Mouse (Mus musculus) Patski (cell line): Measurements from ENCODE around the gene Olfr907. TPM values are rescaled to one million over a fixed set of nuclear protein-coding genes. Genes with fewer than 3 reads are reported as not detected.

Experiments
- ATAC-seq: fragments of 100-300 bp; one replicate; pipeline ENCODE4 v1.8.0; 2021
- CTCF ChIA-PET: fragments of 350-600 bp; sonication (Branson Sonifier 250); formaldehyde crosslinking; loops from one replicate; lab custom pipeline; 2022; ENCODE audit warnings: inconsistent platforms; lab: Charles Lee
- POLR2A ChIA-PET: fragments of 350-600 bp; sonication (Branson Sonifier 250); formaldehyde crosslinking; loops from one replicate; lab custom pipeline; 2022; ENCODE audit warnings: antibody characterized with exemption, inconsistent platforms; lab: Charles Lee
- DNase-seq: peaks from one replicate; pipeline ENCODE4 v3.0.0-alpha.2; 2011; ENCODE audit warnings: low read depth, low spot score
- H3K27me3 ChIP-seq: fragments of 371-371 bp; one replicate; pipeline ENCODE4 v1.5.1; 2021
- CTCF ChIP-seq: fragments of 100-300 bp; IDR thresholded peaks from one replicate; pipeline ENCODE4 v1.5.1; 2021
- in situ Hi-C: fragments of 300-500 bp; cut with MboI; formaldehyde crosslinking; loops from 3 replicates; pipeline ENCODE4 v1.11.1; 2018; ENCODE audit warnings: low pct_unique_long_range_greater_than_20kb, mixed read lengths
- polyA plus RNA-seq: library from polyadenylated mRNA; unstranded; gene quantifications from one replicate; pipeline ENCODE4 v1.2.3, GENCODE M21; 2021

The Olfr907 gene
- polyA plus RNA-seq: not detected

DNA sequence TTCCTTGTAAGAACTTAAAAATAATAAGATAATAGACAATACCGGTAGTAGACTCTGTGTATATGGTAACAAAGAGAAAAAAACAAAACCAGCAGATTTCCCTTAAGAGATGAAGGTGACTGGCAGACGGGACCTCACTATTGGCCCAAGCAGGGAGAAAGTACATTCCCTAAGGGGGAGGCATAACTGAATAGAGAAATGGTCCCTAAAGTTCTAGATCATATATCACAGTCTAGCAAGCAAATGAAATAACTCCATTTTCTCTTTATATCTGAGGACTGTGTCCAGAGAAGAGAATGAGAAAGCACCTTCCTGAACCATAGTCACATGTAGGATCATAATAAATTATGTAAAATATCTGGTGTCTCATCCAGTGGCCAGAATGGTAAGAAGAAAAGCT, at the start of gene Olfr907:
Gene Olfr907 (plus strand): TSS at position 301 of the 400 bp plus-strand sequence.
- DNase-seq (no peak), ATAC-seq (no peak)
- ChIA-PET CTCF (no interaction called here), POLR2A (no interaction called here)
- no peaks in the 10 kb centered on the region for H3K27me3 ChIP-seq
- in situ Hi-C loops: no loop called here
- no peak for TF ChIP-seq CTCF

DNA sequence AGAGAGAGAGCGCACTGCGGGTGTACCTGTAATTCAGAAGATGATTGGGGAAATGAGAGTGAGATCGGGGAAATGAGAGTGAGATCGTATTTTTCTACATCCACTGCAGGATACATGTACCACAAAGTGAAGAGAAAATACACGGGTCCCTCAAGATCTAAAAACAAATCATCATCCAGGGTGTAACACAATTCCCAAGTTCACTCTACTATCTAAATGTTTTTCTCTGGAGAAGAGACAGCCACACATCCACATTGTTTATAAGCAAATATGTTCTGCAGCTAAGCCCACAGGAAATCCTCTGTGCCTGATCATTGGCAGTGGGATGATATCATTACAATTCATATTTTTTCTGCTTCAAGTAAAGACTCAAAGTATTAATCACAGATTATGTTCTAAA, 48.2 kb upstream of the Olfr907 start, which contains the start of gene Olfr902:
Gene Olfr902 (plus strand): TSS at position 301 of the 400 bp plus-strand sequence.
- no peak for DNase-seq
- ATAC-seq: no peak
- no peaks in the 10 kb centered on the region for H3K27me3 ChIP-seq
- TF ChIP-seq CTCF: no peak
- CTCF ChIA-PET: no interaction called here
- in situ Hi-C loops: no loop called here
- POLR2A ChIA-PET: no interaction called here

DNA sequence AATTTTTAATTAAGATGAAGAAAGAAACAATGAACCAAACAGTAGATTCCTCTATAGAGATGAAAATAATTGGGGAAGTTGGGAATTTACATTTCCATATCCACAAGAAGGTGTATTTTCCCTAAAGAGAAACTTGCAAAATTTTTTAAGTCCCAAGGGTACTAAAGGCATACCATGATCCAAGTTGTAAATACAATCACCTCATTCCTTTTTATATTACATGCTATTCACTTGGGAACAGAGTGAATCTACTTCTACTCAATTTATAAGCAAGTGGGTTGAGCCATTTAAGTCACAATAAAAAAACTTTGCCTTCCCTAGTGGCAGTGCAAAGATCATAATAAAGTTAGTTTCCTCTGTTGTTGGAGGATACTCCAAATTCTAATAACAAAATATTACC, 32.8 kb upstream of the Olfr907 start, which contains the start of gene Olfr904:
Gene Olfr904 (plus strand): TSS at position 301 of the 400 bp plus-strand sequence.
- CTCF ChIA-PET: no interaction called here
- DNase-seq (no peak), ATAC-seq (no peak)
- no peak for TF ChIP-seq CTCF
- in situ Hi-C loops: no loop called here
- no peaks in the 10 kb centered on the region for H3K27me3 ChIP-seq
- POLR2A ChIA-PET: interaction anchor here (0.6 kb wide), 1 partner anchor 378 kb away, joined by 3 read pairs; no protein-coding TSS in a partner anchor

DNA sequence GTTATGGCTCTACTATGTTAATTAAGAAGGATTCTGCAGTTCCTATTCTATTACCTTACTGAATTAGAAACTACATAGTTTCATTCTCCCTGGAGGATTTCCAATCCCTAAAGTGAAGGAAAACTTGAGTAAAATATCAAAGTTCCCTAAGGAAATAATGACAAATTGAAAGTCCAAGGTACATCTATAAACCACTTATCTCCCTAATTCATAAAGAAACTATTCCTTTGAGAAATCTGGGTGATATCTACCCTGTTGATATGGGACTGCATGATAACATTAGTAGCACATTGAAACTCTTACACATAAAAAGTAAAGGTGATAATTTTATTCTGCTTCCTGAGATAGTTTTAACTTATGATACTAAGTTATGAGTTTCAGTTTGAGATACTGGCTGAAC, 24.8 kb upstream of the Olfr907 start, which contains the start of gene Olfr905:
Gene Olfr905 (plus strand): TSS at position 301 of the 400 bp plus-strand sequence.
- CTCF ChIA-PET: no interaction called here
- TF ChIP-seq CTCF: no peak
- POLR2A ChIA-PET: no interaction called here
- ATAC-seq (no peak), DNase-seq (no peak)
- in situ Hi-C loops: no loop called here
- no peaks in the 10 kb centered on the region for H3K27me3 ChIP-seq

DNA sequence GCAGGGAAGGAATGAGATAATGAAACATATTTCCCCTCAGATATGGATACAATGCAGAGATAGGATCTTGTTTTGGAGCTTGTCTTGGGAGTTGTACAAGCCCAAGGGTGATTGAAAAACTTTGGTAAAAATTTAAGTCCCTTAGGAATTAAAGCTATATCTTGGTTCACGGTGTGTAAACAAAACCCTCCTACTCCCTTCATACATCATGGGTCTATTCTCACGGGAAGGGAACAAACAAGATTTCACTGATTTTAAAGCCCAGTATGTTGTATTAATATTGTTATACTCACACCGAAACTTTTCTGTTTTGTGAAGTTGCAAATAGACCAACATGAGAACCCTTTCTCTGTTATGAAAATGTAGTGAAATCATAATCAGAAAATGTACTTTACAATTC, 8.8 kb upstream of the Olfr907 start, which contains the start of gene Olfr906:
Gene Olfr906 (plus strand): TSS at position 301 of the 400 bp plus-strand sequence.
- no peak for ATAC-seq
- CTCF ChIA-PET: no interaction called here

DNA sequence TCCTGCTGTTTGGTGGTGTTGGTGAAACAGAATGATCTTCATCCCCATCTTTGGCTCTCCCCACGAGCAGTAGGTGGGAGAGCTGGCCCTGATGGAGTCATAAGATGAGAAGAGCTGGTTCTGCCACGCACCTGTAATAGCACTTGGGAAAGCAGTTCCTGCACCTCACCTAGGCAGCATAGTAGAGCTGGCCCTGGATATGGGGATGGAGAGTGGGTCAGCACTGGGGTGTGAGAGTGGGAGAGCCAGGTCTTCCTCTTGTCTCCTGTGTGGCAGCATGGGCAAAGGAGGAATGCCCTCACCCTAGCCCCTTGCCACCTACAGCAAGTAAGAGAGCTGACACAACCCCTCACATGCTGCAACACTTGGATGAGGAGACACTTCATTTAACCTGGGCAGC, 16.8 kb downstream of the Olfr907 start:
- ATAC-seq (no peak), DNase-seq (no peak)
- ChIA-PET POLR2A (no interaction called here), CTCF (interaction anchor here (1.3 kb wide), 1 partner anchor 12 kb away, joined by 3 read pairs; no protein-coding TSS in a partner anchor)
- no peaks in the 10 kb centered on the region for H3K27me3 ChIP-seq
- TF ChIP-seq CTCF: no peak
- in situ Hi-C loops: no loop called here

More for the DNA sequence above, 8.8 kb upstream of the Olfr907 start, which contains the start of gene Olfr906:
- POLR2A ChIA-PET: no interaction called here
- no peaks in the 10 kb centered on the region for H3K27me3 ChIP-seq
- TF ChIP-seq CTCF: no peak
- no peak for DNase-seq
- in situ Hi-C loops: no loop called here

DNA sequence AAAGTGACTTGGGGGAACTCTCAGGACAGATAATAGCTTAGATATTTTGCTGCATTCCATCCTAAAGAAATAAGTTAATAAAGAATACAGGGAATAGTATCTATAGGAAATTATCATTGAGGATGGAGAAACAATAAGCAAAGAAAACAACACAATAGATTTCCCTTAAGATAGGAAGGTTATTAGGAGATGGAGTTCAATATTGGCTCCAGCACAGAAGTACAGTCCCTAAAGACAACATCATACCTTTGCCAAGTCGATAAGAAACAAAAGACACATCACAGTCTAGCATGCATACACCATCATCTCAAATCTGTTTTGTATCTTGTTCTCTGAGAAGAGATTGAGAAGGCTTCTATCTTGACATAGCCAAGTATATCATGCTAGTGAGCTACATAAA, 25.7 kb downstream of the Olfr907 start, which contains the start of gene Olfr911-ps1:
Gene Olfr911-ps1 (plus strand): TSS at position 301 of the 400 bp plus-strand sequence.
- ATAC-seq (no peak), DNase-seq (no peak)
- in situ Hi-C loops: no loop called here
- no peaks in the 10 kb centered on the region for H3K27me3 ChIP-seq
- no peak for TF ChIP-seq CTCF
- CTCF ChIA-PET: no interaction called here
- POLR2A ChIA-PET: no interaction called here

DNA sequence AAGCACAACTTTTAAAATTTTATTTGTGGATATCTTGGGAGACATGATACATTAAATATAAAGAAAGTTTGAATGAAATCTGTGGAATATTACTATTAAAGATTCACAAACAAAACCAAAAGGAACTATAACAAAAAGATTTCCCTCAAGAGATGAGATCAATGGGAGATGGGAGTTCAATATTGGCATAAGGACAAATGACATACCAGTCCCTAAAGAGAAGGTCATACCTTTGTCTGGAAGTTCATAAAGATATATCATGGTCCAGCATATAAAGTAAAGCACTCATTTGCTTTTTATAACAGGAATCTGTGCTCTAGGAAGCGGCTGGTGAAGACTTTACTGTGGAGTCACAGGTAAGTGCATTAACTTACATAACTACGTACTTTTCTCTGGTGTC, 41.9 kb downstream of the Olfr907 start, which contains the start of gene Olfr910:
Gene Olfr910 (plus strand): TSS at position 301 of the 400 bp plus-strand sequence.
- CTCF ChIA-PET: no interaction called here
- DNase-seq (no peak), ATAC-seq (no peak)
- POLR2A ChIA-PET: no interaction called here
- H3K27me3 ChIP-seq: no peaks in the 10 kb centered on the region
- TF ChIP-seq CTCF: no peak
- in situ Hi-C loops: no loop called here

Other genes with a start within 250 kb of the Olfr907 start
- not detected for gene Olfr143, start 243.0 kb upstream of the Olfr907 start, polyA plus RNA-seq
- gene Olfr895, start 227.9 kb upstream of the Olfr907 start, polyA plus RNA-seq: not detected
- gene Olfr896-ps1, start 204.7 kb upstream of the Olfr907 start, polyA plus RNA-seq: not detected
- gene Olfr25, start 166.7 kb upstream of the Olfr907 start, polyA plus RNA-seq: not detected
- gene Olfr898, start 147.4 kb upstream of the Olfr907 start, polyA plus RNA-seq: not detected
- not detected for gene Olfr250, start 128.9 kb upstream of the Olfr907 start, polyA plus RNA-seq
- gene Olfr251, start 118.7 kb upstream of the Olfr907 start, polyA plus RNA-seq: not detected
- gene Olfr147, start 94.1 kb upstream of the Olfr907 start, polyA plus RNA-seq: not detected
- gene Olfr901, start 66.3 kb upstream of the Olfr907 start, polyA plus RNA-seq: not detected
- gene Olfr902, start 48.1 kb upstream of the Olfr907 start, polyA plus RNA-seq: not detected
- not detected for gene Olfr904, start 32.7 kb upstream of the Olfr907 start, polyA plus RNA-seq
- gene Olfr905, start 24.7 kb upstream of the Olfr907 start, polyA plus RNA-seq: 0.05 TPM
- gene Olfr906, start 8.7 kb upstream of the Olfr907 start, polyA plus RNA-seq: not detected
- gene Olfr911-ps1, start 25.8 kb downstream of the Olfr907 start, polyA plus RNA-seq: not detected
- gene Olfr910, start 42.0 kb downstream of the Olfr907 start, polyA plus RNA-seq: not detected
- gene Olfr912, start 84.4 kb downstream of the Olfr907 start, polyA plus RNA-seq: not detected
- gene Olfr913, start 97.0 kb downstream of the Olfr907 start, polyA plus RNA-seq: not detected
- gene Olfr914, start 109.3 kb downstream of the Olfr907 start, polyA plus RNA-seq: not detected
- gene Olfr916, start 164.1 kb downstream of the Olfr907 start, polyA plus RNA-seq: not detected
- not detected for gene Olfr917, start 170.0 kb downstream of the Olfr907 start, polyA plus RNA-seq
- gene Olfr918, start 178.8 kb downstream of the Olfr907 start, polyA plus RNA-seq: not detected
- gene Olfr919, start 207.9 kb downstream of the Olfr907 start, polyA plus RNA-seq: not detected
- gene Vwa5a, start 222.5 kb downstream of the Olfr907 start, polyA plus RNA-seq: 61.4 TPM